Mouse (Mus musculus): Measurements from ENCODE around the gene Telo2.
"Not testable (repeated sequence)": the region's sequence is repeated elsewhere in the genome, so short reads cannot be mapped to it uniquely, and the experiment has no call there.

Gene Telo2

DNA sequence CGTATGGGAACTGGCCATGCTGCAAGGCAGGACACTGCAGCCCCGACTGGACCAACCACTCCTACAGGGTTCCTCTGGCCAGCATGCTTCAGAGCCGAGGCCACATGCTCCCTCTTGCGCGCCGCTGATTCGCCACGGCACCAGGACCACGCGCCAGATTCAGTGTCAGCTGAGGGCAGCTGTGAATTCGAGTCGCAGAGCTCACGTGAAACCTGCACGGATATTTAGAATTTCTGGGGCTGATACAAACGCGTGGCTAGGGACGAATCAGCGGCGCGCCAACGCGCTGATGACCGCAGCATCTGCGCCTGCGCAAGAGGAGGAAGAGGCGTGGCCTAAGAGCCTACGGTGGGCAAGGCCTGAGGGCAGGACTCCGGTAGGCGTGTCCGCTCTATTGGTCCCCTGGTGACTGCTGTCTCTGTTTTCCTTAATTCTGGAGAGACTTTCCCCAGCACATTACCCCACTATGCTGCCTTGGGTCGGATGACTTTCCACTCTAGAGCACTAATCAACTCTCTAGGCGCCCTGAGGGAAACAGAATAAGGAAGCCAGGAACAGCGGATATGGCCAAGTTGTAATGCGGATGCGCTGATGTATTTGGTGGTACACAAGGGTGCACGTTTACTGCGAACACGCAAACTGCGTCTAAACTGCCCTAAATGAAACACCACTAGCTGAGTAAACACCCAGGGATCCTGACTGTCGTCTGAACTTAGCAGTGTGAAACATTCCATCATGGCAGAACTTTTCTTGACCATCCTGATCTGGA lies at the start of gene Telo2:
Gene Telo2 (minus strand): TSS at position 304 of the 769 bp plus-strand sequence.
- DNase-seq (ENCODE audit: low spot score in 2 of 2), result peak; percentile 97 to 98

DNA sequence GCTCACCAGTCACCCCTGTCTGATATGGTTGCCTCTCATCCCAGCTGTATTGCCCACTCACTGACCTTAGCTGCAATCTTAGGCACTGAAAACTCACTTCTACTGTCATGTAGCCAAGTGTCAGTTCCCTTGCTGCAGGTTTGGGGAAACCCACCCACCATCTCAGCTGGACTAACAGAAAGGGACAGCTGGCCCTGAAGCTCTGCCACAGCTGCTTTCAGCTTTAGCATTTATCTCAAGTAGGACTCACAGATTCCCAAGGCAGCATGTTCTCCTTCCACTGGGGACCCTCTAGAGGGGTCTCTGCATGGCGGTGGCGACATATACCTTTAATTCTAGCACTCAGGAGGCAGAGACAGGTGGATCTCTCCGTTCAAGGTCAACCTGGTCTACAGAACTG lies 49.0 kb upstream of the Telo2 start:
- no peak for DNase-seq (ENCODE audit: low spot score in 2 of 2)

DNA sequence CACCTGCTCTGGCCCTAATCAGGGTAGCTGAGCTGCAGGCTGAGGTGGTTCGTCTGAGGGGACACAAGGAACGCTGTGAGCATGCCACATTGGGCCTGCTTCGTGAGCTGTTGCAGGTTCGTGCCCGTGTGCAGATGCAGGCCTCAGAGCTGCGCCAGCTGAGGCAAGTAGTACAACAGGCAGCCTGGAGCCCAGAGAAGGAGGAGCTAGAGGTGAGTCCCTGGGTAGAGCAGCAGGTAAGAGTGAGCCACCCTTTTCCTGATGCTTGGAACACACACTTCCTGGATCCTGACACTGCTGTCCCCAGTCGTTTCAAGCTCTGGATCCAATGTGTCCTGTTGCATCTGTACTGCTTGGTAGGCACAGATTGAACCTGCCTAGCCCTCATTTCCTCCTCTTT lies 47.6 kb upstream of the Telo2 start:
- DNase-seq (ENCODE audit: low spot score in 2 of 2), result no peak

DNA sequence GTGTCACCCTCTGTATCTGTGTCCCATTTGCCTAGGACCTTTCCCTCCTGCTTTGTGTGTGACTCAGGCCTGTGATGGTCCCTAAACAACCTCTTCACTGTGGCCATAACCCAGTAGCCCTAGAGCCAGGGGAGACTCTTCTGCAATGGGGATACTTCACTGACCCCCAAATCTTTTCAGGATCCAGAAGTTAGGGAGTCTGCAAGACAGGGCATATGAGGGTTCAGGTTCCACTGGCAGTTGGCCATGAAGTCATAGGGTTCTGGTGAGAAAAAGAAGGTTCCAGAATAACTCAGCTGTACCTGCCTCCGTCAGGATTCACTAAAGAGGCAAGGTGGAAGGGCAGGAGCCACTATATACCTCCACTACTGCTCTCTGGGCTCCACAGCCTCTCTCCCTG lies 46.4 kb upstream of the Telo2 start, which contains the start of gene Ccdc154:
Gene Ccdc154 (plus strand): TSS at position 301 of the 400 bp plus-strand sequence.
- DNase-seq (ENCODE audit: low spot score in 2 of 2), result no peak

DNA sequence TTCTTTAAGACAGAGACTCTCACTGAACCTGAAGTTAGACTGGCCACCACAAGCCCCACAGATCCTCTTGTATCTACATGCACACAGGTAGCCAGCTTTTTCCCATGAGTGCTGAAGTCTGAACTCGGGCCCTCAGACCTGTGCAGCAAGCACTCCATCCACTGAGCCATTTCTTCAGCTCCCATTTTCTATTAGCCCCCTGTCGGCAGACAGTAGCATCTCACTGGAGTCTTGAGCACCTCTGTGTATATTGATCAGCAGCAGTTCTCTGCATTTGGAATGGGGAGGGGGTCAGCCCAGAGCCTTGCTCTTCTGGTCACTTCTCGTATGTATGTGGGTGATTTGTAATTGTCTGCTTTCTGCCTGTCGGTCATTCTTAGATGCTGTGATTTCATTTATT lies 24.2 kb upstream of the Telo2 start:
- no peak for DNase-seq (ENCODE audit: low spot score in 2 of 2)

DNA sequence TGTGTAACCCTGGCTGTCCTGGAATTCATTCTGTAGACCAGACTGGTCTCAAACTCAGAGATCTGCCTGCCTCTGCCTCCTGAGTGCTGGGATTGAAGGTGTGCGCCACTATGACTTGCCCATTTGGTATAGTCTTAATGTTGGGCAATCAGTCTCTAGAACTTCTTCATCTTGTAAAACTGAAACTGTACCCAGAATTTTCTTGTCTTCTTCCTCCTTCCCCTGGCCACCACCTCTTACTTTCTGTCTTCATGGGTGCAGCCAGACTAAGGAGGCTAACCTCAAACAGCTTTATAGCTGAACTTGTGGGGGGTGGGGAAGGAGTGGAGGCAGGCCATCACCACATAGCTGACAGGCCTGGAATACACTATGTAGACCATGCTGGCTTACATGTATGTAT lies 23.0 kb upstream of the Telo2 start:
- no peak for DNase-seq (ENCODE audit: low spot score in 2 of 2)

DNA sequence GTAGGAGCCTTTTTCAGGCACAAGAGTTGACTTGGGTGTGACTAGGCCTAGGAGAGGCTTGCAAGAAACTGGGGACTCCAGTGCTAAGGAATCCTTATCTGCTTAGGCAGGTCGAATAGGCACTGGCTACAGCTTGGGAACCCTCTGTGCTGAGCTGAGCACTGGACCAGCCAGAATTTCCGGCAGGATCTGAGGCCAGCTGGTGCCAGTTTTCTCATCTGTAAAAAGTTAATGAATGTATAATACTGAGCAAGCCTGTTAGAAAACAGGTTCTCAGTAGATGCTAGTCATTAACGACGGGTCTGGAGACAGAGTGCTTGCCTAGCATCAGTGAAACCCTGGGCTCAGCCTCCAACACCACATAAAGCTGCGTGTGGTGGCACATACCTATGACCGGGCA lies 19.9 kb upstream of the Telo2 start:
- no peak for DNase-seq (ENCODE audit: low spot score in 2 of 2)

DNA sequence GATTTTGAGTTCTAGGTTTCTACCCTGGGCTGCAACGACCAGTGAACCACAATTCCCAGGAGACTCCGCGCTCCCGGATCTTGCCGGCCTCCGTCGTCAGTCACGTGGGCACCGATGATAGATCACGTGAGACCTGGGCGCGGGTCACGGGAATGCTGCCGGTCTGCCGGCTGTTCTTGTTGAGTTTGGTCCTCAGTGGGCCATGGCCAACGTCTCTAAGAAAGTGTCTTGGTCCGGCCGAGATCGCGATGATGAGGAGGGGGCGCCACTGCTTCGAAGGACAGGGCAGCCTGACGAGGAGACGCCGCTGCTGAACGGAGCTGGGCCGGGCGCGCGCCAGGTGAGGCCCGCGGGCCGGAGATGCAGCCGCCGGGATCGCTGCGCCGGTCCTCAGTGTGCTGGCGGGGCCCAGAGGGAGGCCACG lies 17.5 kb upstream of the Telo2 start, which contains the start of gene Clcn7:
Gene Clcn7 (plus strand): TSS at position 117 of the 424 bp plus-strand sequence.
- peak; percentile 90 to 95 for DNase-seq (ENCODE audit: low spot score in 2 of 2)

DNA sequence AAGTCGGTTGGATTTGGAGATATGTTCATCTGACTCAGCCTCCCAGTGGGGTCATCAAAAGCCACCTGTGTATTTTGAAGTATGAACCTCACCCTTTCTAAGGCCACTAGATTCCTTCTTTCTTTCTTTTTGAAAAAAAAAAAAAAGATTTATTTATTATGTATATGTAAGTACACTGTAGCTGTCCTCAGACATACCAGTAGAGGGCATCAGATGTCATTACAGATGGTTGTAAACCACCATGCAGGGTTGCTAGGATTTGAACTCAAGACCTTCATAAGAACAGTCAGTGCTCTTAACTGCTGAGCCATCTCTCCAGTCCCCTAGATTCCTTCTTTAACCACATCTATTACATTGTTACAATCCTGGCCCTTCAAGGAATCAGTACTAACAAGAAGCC lies 14.3 kb upstream of the Telo2 start:
- no peak for DNase-seq (ENCODE audit: low spot score in 2 of 2)

DNA sequence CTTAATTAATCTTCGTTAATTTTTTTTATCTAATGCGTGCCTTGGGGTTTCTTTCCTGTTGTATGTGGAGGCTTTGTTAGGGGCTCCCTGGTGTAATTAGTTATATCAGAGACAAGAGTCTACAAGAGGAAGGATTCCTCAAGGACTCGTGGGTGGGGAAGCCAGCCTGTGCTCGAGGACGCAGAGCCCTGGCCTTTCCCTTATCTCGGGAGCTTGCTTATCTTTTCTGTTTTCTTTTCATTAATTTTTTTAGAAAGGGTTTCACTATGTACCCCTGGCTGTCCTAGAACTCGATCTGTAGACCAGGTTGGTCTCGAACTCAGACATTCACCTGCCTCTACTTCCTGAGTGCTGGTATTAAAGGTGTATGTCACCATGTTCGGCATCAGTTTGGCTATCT lies 11.9 kb upstream of the Telo2 start:
- DNase-seq (ENCODE audit: low spot score in 2 of 2), result no peak

DNA sequence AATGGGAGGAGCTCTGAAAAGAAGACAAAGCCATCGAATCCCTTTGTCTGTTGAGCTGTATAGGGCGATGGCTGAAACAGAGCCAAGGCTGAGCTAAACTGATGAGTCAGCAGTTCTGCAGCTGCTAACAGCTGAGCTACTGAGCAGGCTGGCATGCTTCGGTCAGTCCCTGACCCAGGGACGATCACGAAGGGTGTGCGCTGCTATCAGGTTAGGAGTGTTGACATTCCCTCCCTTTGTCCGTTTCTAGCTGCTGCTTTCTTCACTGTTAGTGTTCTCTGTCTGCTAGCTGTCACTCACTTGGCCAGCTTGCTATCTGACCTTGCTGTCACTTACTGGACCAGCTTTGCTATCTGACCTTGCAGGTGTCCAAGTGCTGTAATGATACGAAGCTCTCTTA lies 11.3 kb upstream of the Telo2 start:
- DNase-seq (ENCODE audit: low spot score in 2 of 2), result peak; percentile 57 to 64

DNA sequence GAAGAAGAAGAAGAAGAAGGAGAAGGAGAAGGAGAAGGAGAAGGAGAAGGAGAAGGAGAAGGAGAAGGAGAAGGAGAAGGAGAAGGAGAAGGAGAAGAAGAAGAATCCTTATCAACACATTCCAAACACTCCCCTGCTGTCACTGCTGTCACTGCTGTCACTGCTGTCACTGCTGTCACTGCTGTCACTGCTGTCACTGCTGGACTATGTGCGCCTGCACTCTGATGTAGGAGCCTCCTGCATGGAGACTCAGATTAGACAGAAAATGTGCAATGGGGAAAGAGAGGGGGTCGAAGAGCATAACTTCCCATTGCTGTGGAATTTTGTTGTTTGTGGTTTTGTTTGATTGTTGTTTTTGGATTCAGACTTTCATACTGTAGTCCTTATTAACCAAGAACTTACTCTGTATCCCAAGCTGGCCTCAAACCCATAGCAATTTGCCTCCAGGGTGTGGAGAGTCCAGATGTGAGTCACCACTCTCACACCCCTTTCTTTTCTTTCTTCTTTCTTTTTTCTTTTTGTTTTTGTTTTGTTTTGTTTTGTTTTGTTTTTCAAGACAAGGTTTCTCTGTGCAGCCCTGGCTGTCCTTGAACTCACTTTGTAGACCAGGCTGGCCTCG lies 9.8 kb upstream of the Telo2 start:
- not testable (repeated sequence) for DNase-seq (ENCODE audit: low spot score in 2 of 2)

DNA sequence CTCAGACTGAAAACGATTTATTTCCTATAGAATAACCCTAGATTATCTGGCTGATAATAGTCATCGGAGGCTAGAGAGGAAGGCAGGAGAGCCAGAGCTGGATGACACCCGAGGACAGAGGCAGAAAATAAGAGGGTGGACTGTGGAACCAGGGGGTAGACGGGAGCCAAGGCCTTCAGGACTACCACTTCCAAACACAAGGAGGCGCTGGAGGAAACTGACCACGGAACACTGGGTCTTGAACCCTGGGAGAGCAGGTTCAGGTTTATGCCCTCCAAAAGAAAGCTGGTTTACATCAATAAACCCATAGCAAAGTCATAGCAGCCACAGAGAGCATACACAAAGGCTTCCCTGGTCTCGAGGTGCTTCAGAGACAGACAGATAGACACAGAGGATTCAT lies 8.2 kb upstream of the Telo2 start:
- peak; percentile 46 to 80 for DNase-seq (ENCODE audit: low spot score in 2 of 2)

DNA sequence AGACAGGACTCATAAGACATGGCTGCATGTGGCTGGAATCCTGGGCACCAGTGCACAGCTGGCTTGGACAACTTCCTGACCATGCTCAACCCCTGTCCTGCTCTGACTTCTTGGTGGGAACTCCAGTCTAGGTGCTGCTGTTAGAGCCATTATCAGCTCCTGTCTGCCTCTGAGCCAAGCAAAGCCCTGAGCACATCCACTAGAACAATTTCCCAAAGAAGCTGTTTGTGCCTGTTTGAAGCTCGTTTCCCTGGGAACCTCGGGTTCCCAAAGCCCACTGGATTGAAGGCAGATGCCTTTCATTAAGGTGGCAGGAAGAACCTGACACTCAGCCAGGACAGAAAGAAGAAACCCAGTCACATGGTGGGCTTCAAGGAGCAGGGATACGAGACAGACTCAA lies 4.6 kb upstream of the Telo2 start, which contains the start of gene Ptx4:
Gene Ptx4 (plus strand): TSS at position 355 of the 400 bp plus-strand sequence.
- DNase-seq (ENCODE audit: low spot score in 2 of 2), result no peak

DNA sequence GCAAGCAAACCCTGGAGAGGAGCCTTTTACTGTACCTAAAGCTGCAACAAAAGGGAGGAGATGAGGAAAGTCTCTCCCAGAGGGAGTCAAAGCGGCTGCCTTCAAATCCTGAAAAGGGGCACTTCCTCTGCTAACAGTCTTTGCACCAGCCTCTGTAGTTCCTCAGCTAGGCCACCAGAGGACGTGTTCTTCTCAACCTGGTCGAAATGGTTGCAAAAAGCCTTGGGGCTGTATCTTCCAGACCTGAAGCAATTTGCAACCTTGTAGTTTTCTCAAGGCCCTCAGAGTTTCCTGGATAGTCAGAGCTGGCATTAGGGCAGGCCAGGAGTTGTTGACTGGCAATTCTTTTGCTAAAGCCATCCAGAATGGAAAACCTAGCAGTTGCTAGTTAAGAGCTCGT lies 1.5 kb upstream of the Telo2 start:
- DNase-seq (ENCODE audit: low spot score in 2 of 2), result peak; percentile 40 to 74

DNA sequence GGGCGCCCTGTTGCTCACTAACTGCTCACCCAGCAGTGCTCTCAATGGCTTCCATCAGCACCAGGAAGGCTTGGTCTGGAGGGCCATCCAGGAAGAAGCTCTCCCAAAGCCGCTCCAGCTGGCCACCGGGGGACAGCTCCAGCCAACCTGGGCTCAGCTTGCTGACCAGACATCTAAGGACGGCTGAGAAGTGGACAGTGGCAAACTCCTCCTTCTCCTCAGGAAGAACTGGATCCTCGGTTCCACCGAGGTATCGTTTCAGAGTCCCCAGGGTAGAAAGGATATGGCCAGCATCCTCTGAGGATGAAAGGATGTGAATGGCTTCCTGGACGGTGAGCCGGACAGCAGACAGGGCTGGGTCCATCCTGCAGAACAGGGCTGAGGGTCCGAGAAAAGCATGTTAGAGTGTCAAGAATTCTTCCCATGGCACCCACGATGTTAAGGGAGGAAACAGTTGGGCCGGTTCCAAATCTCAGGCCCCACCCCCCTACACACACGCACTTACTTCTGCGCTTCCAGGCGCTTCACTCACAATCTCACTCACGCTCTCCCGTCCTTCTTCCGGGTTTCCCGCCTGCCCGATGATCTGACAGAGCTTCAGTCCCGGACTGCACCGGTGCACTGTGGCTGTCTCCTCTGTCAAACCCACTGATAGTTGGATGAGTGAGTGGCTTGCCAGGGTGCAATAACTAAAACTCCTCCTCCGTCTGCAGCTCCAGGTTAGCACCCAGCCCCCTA lies 690 bp downstream of the Telo2 start:
- DNase-seq (ENCODE audit: low spot score in 2 of 2), result peak; percentile 56 to 62

DNA sequence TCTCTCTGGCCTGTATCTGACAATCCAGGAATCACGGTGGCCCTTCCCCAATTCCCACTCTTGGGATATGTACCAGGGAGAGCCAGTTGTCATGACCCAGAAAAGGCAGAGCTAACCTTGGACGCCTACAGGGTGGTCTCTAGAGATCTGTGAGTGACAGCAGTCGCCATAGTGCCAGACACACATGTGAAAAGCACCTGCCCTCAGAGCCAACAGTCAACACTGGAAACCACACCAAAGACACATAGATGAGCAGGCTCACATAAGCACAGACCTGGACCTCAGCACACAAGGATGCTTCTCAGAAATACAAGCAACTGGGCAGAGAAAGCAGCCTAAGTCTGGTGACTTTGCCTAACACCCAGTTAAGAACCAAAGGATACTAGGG lies 3.4 kb downstream of the Telo2 start:
- DNase-seq (ENCODE audit: low spot score in 2 of 2), result no peak

DNA sequence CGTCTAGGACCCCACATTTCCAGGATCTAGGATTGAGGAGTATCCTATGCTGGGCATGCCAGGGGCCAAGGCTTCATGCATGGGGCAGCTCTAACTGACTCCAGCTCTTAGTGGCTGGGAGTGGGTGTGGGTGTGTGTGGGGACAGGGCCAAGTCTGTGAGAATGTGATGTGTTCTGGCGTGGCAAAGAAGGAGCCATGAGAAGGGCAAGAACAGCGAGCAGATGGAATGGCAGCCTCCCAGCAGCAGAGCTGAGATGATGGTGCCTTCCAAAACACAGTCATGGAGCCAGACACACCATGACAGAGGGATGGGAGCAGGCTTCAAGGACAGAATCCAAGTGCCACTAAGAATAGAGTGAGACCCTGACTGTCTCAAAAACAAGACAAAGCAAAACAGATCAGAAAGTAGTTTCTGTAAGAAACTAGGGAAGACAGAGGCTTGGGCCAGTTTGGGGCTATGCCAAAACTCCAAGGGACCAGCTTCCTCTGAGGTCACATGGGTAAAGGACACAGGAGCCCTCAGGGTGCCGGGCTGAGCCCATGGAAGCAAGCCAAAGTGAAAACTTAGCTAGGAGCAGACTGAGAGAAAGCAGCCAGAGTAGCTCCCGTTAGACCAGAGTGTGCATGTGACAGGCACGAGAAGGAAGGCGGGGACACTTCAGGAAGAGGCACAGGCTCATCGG lies 3.9 kb downstream of the Telo2 start:
- DNase-seq (ENCODE audit: low spot score in 2 of 2), result no peak

DNA sequence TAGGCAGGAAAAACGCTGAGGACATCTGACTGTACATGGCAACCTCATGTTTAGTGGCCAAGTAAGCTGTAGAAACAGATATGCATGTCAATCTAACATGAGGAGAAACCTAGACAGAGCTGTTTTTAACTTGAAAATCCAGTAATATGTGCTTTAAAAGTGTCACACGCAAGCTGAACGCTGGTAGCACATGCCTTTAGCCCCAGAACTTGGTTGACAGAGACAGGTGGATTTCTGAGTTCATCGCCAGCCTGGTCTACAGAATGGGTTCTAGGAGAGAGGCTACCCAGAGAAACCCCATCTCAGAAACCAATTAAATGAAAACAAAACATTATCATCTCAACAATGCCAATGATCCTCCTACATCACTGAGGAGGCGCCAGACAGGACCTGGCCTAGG lies 4.5 kb downstream of the Telo2 start:
- DNase-seq (ENCODE audit: low spot score in 2 of 2), result no peak

DNA sequence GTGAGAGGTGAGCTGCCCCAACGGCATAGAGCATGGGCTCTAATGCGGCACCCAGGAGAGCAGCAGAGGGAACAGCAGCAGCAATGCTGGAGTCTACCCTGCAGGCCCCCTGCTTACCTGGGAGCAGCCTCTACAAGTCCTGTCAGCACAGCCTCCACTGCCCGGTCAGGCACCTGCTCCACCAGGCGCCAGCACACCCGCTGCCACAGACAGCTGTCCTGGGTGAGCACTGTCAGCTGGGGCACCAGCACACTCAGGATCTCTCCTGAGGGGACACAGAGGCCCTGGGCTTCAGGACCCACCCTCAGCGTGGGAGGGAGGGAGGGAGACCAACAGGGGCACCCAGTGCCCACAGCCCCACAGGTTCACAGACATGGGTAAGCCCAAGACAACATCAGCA lies 5.2 kb downstream of the Telo2 start:
- no peak for DNase-seq (ENCODE audit: low spot score in 2 of 2)

DNA sequence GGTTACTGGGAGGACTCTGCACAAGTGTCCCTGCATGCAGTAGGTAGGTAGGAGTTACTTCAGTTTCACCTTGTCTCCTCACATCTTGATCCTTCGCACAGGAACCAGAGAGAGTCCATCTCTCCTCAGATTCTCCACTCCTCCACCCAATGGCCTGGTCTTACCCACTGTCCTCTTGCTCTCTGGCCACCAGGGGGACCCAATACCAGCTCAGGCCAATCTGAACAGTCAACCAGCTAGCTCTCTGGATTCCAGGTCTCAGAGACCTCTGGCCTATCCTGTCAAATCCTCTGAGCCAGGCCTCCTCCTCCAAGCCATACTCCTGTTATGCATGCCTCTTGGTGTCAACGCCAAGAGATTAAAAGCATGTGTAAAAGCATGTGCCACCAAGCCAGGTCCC lies 6.2 kb downstream of the Telo2 start:
- DNase-seq (ENCODE audit: low spot score in 2 of 2), result peak; percentile 48 to 75

DNA sequence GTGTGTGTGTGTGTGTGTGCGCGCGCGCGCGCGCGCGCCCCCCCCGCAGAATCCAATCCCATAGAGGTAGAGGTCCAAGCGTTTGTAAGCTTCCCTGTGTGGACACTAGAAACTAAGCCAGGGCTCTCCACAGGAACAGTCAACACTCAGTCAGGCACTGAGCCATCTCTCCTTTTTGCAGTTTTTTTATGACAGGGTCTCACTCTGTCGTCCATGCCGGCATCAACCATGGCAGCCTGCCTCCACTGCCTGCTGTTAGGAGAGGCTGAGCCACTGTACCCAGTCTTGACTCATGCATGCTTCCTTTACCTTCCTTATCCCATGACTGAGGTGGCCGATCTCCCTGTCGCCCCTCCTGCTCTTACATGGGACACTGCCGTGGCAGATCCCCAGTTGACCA lies 8.0 kb downstream of the Telo2 start:
- no peak for DNase-seq (ENCODE audit: low spot score in 2 of 2)

Measured in spleen, postnatal 4 days (tissue).